Mouse (Mus musculus) olfactory bulb, adult 2 months (tissue): ENCODE measurements around the gene Scai.

Source experiments
- CTCF ChIP-seq: fragments of 200-500 bp; IDR thresholded peaks from 2 replicates; pipeline ENCODE4 v1.5.1; 2012; ENCODE audit warnings: low read depth, mild to moderate bottlenecking, low read length, moderate library complexity; ENCODE audit not compliant: insufficient read depth
- POLR2A ChIP-seq: fragments of 200-500 bp; IDR thresholded peaks from 2 replicates; pipeline ENCODE4 v1.6.1; 2012; ENCODE audit warnings: mild to moderate bottlenecking, low read depth, low read length, moderate library complexity; ENCODE audit not compliant: insufficient read depth

- TF ChIP-seq CTCF, result no peak
- TF ChIP-seq POLR2A, result no peak
These were observed 4.6 kb downstream of the Scai start for GRCm38 (mm10) chr2:39185942-39186341.
